Mouse (Mus musculus): ENCODE data around the gene Aif1. TPM values are rescaled to one million over a fixed set of nuclear protein-coding genes. Genes with fewer than 3 reads are reported as not detected.

The Aif1 gene
- polyA plus RNA-seq, 2 experiments: 8.1 to 20.7 TPM

- Histone ChIP-seq H3K36me3 (replicated peaks; ENCODE audit: control insufficient read depth, insufficient read depth, low read depth) (no peaks in the 10 kb centered on the region), H3K9me3 (ENCODE audit: control insufficient read depth, low read length) (no peaks in the 10 kb centered on the region), H3K27ac (no peak overlapping the region), H3K9ac (replicated peaks) (no peak overlapping the region), H3K4me2 (ENCODE audit: low read depth) (no peak overlapping the region), H3K4me3 (ENCODE audit: insufficient read depth in 1 of 2, low read depth in 2 of 2, low read length in 2 of 2) (no peak overlapping the region), H3K27me3 (ENCODE audit: control insufficient read depth, insufficient read depth, low read length) (no peaks in the 10 kb centered on the region), H3K4me1 (replicated peaks; ENCODE audit: control insufficient read depth in 2 of 2, insufficient read depth in 2 of 2, low read length in 1 of 2) (peaks cover 9 to 13% of the 10 kb centered on the region in 2 experiments)
- WGBS (ENCODE audit: insufficient replicate concordance): 70% methylated on average over 3 of the region's 3 CpGs
- DNase-seq (ENCODE audit: low read depth in 3 of 3, low spot score in 3 of 3) (no peak), ATAC-seq (ENCODE audit: insufficient read depth) (no peak)
- TF ChIP-seq EP300 (IDR thresholded peaks at IDR 0.05; ENCODE audit: low read depth) (no peak), CTCF (IDR thresholded peaks at IDR 0.05; ENCODE audit: low read depth) (no peak)
Measured at GRCm38 (mm10) chr17:35132174-35132560, 43.7 kb downstream of the Aif1 start.

GRCm38 (mm10) chr17:35131500-35132173, 44.2 kb downstream of the Aif1 start, which contains the start of gene Apom:
Apom (minus strand) TSS chr17:35132050.
- ATAC-seq (ENCODE audit: insufficient read depth): no peak
- Histone ChIP-seq H3K4me1 (replicated peaks; ENCODE audit: control insufficient read depth in 2 of 2, insufficient read depth in 2 of 2, low read length in 1 of 2) (peaks cover 9 to 11% of the 10 kb centered on the region in 2 experiments), H3K9me3 (ENCODE audit: control insufficient read depth, low read length) (no peaks in the 10 kb centered on the region), H3K4me3 (ENCODE audit: insufficient read depth in 1 of 2, low read depth in 2 of 2, low read length in 2 of 2) (peak within 1 kb of the TSS; percentile 22 to 63), H3K27ac (no peak within 1 kb of the TSS), H3K9ac (replicated peaks) (no peak within 1 kb of the TSS; the same call in 1 of the 2 replicates), H3K4me2 (ENCODE audit: low read depth) (peak within 1 kb of the TSS; percentile 37), H3K36me3 (replicated peaks; ENCODE audit: control insufficient read depth, insufficient read depth, low read depth) (no peaks in the 10 kb centered on the region), H3K27me3 (ENCODE audit: control insufficient read depth, insufficient read depth, low read length) (no peaks in the 10 kb centered on the region)
- WGBS (ENCODE audit: insufficient replicate concordance): 67% methylated on average over 15 of the region's 15 CpGs
- TF ChIP-seq CTCF (IDR thresholded peaks at IDR 0.05; ENCODE audit: low read depth): no peak
- no peak for TF ChIP-seq EP300 (IDR thresholded peaks at IDR 0.05; ENCODE audit: low read depth)
- no peak for DNase-seq (ENCODE audit: low read depth in 3 of 3, low spot score in 3 of 3)

DNA sequence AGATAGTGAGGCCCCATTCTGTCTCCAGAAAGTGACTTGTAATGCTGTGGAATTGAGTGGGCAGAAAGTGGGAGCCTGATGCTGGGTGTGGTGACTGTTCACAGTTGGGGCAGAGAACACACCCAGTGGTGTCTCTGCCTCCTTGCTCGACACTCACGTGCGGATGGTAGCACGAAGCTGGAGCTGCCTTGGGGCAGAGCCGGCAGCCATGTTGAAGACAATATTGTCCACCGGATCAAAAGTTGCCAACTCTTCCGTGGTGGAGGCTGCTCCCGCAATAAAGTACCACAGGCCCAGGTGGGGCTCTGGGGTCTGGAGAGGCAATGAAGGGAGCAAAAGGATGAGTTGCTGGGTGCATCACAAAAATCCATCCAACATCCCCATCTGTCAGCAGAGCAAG, 44.8 kb downstream of the Aif1 start:
- WGBS (ENCODE audit: insufficient replicate concordance): 69% methylated on average over 8 of the region's 8 CpGs
- peak overlapping the region; percentile 22 to 63 for H3K4me3 ChIP-seq (ENCODE audit: insufficient read depth in 1 of 2, low read depth in 2 of 2, low read length in 2 of 2)
- peak overlapping the region; percentile 37 for H3K4me2 ChIP-seq (ENCODE audit: low read depth)
- no peak for ATAC-seq (ENCODE audit: insufficient read depth)
- no peak overlapping the region for H3K27ac ChIP-seq
- no peak for TF ChIP-seq CTCF (IDR thresholded peaks at IDR 0.05; ENCODE audit: low read depth)
- H3K4me1 ChIP-seq (replicated peaks; ENCODE audit: control insufficient read depth in 2 of 2, insufficient read depth in 2 of 2, low read length in 1 of 2): peaks cover 3 to 5% of the 10 kb centered on the region in 2 experiments
- DNase-seq (ENCODE audit: low read depth in 3 of 3, low spot score in 3 of 3): no peak
- no peaks in the 10 kb centered on the region for H3K36me3 ChIP-seq (replicated peaks; ENCODE audit: control insufficient read depth, insufficient read depth, low read depth)
- no peaks in the 10 kb centered on the region for H3K27me3 ChIP-seq (ENCODE audit: control insufficient read depth, insufficient read depth, low read length)
- H3K9me3 ChIP-seq (ENCODE audit: control insufficient read depth, low read length): no peaks in the 10 kb centered on the region
- H3K9ac ChIP-seq (replicated peaks): no peak overlapping the region; the same call in 1 of the 2 replicates

DNA sequence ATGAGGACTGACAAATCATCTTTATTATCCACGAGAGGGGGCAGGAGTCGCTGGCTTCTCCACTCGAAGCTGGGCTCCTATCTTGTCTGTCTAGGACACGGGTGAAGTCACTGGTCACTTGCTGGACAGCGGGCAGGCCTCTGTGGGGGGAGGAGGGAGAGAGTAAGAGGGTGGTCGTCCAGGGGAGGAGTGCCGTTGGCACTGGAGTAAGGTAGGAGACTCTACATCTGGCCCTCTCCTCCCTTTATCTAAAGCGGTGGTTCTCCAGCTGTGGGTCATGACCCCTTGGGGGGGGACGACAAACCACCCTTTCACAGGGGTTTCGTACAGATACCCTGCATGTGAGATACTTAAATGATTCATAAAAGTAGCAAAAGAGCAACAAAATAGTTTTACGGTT, 46.9 kb downstream of the Aif1 start:
- no peak overlapping the region for H3K27ac ChIP-seq
- WGBS (ENCODE audit: insufficient replicate concordance): 68% methylated on average over 11 of the region's 11 CpGs

DNA sequence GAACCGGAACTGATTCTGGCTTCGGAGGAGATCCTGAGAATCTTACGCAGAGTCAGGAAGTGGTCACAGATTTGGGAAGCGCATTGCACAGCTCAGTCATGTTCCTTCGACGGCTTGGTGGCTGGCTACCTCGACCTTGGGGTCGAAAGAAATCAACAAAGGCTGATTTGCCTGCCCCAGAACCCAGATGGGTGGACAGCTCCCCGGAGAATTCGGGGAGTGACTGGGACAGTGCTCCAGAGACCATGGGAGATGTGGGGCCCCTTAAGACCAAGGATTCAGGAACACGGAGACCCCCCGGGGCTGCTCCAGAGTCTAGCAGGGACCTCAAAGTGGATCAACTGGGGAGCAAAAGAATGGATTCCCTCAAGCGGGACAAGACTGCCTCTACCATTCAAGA, 48.9 kb downstream of the Aif1 start:
- Histone ChIP-seq H3K9ac (replicated peaks) (peak overlapping the region; percentile 79), H3K4me2 (ENCODE audit: low read depth) (peak overlapping the region; percentile 91), H3K4me1 (replicated peaks; ENCODE audit: control insufficient read depth in 2 of 2, insufficient read depth in 2 of 2, low read length in 1 of 2) (peaks cover 8 to 12% of the 10 kb centered on the region in 2 experiments), H3K27me3 (ENCODE audit: control insufficient read depth, insufficient read depth, low read length) (no peaks in the 10 kb centered on the region), H3K4me3 (ENCODE audit: insufficient read depth in 1 of 2, low read depth in 2 of 2, low read length in 2 of 2) (peak overlapping the region; percentile 61 to 71), H3K36me3 (replicated peaks; ENCODE audit: control insufficient read depth, insufficient read depth, low read depth) (peaks cover 11% of the 10 kb centered on the region), H3K27ac (peak overlapping the region; percentile 70; the same call in 1 of the 2 replicates), H3K9me3 (ENCODE audit: control insufficient read depth, low read length) (no peaks in the 10 kb centered on the region)
- ATAC-seq (ENCODE audit: insufficient read depth) (no peak), DNase-seq (ENCODE audit: low read depth in 3 of 3, low spot score in 3 of 3) (no peak)
- WGBS (ENCODE audit: insufficient replicate concordance): 51% methylated on average over 13 of the region's 13 CpGs
- no peak for TF ChIP-seq EP300 (IDR thresholded peaks at IDR 0.05; ENCODE audit: low read depth)
- no peak for TF ChIP-seq CTCF (IDR thresholded peaks at IDR 0.05; ENCODE audit: low read depth)

More for the DNA sequence above, 46.9 kb downstream of the Aif1 start:
- Histone ChIP-seq H3K36me3 (replicated peaks; ENCODE audit: control insufficient read depth, insufficient read depth, low read depth) (peaks cover 6% of the 10 kb centered on the region), H3K9ac (replicated peaks) (no peak overlapping the region), H3K9me3 (ENCODE audit: control insufficient read depth, low read length) (no peaks in the 10 kb centered on the region), H3K4me3 (ENCODE audit: insufficient read depth in 1 of 2, low read depth in 2 of 2, low read length in 2 of 2) (no peak overlapping the region), H3K4me1 (replicated peaks; ENCODE audit: control insufficient read depth in 2 of 2, insufficient read depth in 2 of 2, low read length in 1 of 2) (peaks cover 7 to 12% of the 10 kb centered on the region in 2 experiments), H3K27me3 (ENCODE audit: control insufficient read depth, insufficient read depth, low read length) (no peaks in the 10 kb centered on the region), H3K4me2 (ENCODE audit: low read depth) (0 out of 2 replicates have a peak overlapping the region, but pooled peaks have one; percentile 13)
- ATAC-seq (ENCODE audit: insufficient read depth): no peak
- DNase-seq (ENCODE audit: low read depth in 3 of 3, low spot score in 3 of 3): no peak
- TF ChIP-seq CTCF (IDR thresholded peaks at IDR 0.05; ENCODE audit: low read depth) (no peak), EP300 (IDR thresholded peaks at IDR 0.05; ENCODE audit: low read depth) (no peak)
